Mouse (Mus musculus): ENCODE data around the gene Arhgdia.

Gene Arhgdia

DNA sequence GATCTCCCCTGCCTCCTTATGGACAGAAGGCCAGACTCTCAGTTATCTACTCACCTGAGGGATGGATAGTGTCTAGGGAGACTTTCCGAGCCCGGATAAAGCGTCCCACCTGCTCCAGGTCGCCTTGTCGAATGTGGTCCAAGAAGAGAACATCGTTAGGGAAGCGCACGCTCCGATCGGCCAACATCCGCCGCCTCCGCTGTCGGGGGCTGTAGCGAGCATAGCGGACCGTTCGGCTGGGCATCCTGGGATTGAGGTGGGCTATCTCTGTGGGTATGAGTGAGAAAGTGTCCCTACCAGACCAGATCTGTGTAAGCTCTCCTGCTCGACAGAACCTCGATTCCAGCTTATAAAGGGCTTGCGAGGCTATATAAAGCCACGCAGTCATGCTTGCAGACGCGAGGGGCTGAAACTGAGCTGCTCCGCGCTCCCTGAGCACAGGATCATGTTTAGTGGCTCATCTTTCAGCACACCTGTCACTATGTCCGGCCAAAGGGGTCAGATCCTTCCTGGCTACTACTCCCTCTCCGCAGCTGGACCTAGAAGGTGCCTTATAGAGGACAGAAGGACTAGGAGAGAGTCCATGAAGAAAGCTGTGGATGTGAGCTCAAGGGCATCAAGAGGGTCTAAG lies 30.5 kb downstream of the Arhgdia start, which contains the start of gene Ppp1r27:
TSS of gene Ppp1r27 (minus strand) at position 323 of the 631 bp plus-strand sequence.
- DNase-seq (ENCODE audit: low spot score) = no peak

- DNase-seq (ENCODE audit: low spot score) = no peak
Measured at GRCm38 (mm10) chr11:120549986-120550809, 31.2 kb downstream of the Arhgdia start.

GRCm38 (mm10) chr11:120549168-120549945 lies 32.1 kb downstream of the Arhgdia start, which contains the start of gene Mcrip1:
TSS of gene Mcrip1 (minus strand) at chr11:120549727.
- peak; percentile 91 for DNase-seq (ENCODE audit: low spot score)

- DNase-seq (ENCODE audit: low spot score) = no peak
Measured at GRCm38 (mm10) chr11:120548786-120549167, 32.6 kb downstream of the Arhgdia start.

DNA sequence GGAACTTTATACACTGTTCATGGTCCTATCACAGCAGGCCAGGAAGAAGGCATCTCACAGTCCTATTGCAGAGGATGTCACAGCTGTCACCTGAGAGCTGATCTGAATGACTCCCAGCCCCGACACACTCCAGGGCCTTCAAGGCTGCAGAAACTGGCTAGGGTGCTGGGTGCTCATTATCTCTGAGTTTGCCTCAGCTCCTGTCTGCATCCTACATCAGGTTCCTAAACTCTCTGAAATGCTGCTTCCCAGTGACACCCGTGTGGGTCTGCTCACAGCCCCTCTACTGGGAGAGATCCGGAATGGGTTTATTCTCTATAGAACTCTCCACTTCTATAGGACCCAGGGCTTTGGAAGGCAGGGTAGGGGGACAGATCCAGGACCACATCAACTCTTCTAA lies 33.2 kb downstream of the Arhgdia start:
- no peak for DNase-seq (ENCODE audit: low spot score)

- DNase-seq (ENCODE audit: low spot score) = no peak
Measured at GRCm38 (mm10) chr11:120547469-120547868, 34.0 kb downstream of the Arhgdia start.

DNA sequence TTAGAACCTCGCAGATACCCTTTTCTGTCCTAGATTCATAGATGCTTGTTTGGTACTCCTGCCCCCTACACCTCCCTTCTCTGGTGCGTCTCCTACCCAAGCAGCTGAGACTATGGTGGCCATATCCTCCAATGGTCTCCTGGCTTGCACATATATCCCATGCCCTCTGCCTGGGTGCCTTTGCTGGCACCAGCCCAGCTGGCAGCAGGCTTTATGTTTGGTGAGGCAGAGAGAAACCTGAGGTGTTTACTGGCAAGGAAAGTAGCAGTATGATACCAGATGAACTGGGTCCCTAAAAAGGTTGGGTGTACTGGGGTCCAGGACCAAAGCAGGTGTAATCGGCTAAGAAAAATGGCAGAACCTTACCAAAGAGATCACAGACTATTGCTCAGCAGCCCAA lies 35.5 kb downstream of the Arhgdia start:
- DNase-seq (ENCODE audit: low spot score) = no peak

DNA sequence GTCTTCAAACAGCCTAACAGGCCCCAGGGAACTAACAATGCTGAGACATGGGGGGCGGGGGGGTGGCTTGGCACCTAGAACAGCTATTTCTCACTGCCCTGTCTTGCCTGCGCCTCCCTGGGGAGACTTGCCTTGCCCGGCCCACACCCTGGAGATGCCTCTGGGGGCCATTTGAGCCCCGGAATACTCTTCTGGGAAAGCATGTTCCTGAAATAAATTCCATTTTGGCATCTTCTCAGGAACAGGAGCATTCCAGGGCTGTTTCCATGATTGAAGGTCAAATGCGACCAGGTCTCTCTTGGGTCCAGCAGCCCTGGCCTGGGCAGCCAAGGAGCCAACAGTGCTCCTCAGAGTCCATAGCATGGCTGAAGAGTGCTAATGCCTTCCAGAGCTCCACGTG lies 39.0 kb downstream of the Arhgdia start:
- no peak for DNase-seq (ENCODE audit: low spot score)

GRCm38 (mm10) chr11:120541907-120542306 lies 39.5 kb downstream of the Arhgdia start:
- DNase-seq (ENCODE audit: low spot score) = no peak

DNA sequence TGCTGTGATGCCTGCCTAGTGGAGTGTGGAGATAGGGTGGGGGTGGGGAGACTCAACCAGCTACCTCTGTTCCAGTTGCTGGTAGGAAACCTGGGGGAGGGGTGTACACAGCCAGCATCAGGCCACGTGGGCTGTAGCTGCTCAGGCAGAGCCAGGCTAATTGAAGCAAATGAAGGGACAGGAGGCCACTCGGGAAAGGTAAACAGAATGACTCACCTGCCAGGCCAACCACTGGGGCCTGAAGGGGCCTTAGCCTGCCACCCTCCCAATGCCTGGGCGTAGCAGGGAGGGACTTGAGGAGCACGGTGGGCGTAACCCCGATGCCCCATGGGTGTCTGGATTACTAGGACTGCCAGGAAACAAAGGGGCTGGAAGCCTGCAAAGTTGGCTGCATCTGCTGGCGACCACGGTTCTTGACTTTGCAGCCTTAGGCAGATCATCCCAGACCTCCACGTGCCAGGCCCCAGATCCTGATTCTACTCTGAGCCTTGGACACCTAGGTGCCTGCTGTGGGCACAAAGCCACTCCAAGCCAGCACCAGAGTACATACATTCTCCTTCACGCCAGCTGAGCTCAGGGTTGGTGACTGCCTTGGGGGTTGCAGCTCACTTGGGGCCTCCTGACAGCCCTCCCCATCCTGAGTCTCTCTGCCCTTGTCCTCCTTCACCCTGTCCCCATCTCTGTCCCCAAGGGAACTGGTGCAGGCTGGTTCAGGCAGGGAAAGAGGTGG lies 42.0 kb downstream of the Arhgdia start:
- no peak for DNase-seq (ENCODE audit: low spot score)

DNA sequence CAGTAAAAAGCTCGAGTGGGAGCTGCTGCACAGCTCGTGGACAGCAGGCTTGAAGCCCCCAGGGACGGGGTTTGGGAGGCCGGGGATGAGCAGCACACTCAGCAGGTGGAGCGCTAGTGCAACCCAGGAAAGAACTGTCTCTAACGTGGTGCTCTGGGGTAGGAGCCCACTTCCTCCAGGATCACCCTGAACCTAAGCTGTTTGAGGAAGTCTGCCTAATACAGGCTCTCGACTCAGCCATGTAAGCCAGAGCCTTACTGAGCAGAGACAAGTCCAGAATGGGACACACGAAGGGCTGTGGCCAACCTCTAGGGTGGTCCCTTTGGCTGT lies 42.5 kb downstream of the Arhgdia start:
- DNase-seq (ENCODE audit: low spot score) = no peak

DNA sequence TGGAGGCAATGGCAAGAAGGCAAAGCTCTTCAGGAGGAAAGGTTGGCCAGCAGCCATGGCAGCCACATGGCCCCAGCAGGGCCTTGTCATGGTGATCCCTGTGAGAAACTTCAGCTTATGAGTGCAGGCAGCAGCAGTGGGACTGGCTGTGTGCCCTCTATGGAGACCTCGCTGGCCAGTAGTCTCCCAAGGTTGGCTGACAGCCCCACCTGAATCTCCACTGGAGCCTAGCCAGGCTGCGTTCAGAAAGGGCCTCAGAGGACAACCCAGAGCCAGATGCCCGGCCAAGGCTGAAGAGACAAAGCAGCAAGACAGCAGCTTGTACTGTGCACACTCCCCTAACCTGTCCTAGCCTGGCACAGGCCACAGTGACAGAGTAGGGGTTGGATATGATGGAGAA lies 42.9 kb downstream of the Arhgdia start:
- no peak for DNase-seq (ENCODE audit: low spot score)

DNA sequence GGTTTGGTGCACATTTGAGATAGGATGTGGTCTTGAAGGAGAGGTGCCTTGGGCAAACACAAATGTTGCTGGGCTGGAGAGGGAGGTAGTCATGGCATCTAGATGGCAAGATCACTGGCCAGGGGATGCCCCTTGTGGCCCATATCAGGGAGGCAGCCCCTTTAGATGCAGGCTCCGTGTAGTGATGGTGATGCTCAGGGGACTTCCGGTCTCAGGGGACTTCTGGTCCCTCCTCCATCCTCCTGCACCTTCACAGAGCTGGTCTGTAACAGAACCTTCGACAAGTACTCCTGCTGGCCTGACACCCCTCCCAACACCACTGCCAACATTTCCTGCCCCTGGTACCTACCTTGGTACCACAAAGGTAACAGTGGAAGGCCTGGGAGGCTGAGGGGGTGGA lies 45.6 kb downstream of the Arhgdia start:
- no peak for DNase-seq (ENCODE audit: low spot score)

DNA sequence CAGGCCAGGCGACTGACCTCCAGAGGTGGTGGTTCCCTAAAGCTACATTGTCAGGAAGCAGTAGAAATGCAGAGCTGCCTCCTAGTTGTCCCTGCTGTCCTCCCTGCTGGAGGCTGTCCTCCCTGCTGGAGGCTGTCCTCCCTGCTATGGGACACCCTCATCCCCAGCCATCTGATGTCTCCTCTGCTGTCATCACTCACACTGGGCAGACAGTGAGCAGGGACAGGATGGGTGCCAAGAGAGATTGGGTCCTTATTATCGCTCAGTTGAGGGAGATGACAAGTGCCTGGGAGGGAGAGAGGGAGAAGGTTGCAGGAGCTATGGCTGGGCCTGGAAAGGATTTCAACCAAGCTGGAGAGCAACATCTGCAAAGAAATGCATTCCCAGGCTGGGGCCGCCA lies 46.3 kb downstream of the Arhgdia start:
- no peak for DNase-seq (ENCODE audit: low spot score)

- no peak for DNase-seq (ENCODE audit: low spot score)
Measured at GRCm38 (mm10) chr11:120534093-120534492, 47.3 kb downstream of the Arhgdia start.

DNA sequence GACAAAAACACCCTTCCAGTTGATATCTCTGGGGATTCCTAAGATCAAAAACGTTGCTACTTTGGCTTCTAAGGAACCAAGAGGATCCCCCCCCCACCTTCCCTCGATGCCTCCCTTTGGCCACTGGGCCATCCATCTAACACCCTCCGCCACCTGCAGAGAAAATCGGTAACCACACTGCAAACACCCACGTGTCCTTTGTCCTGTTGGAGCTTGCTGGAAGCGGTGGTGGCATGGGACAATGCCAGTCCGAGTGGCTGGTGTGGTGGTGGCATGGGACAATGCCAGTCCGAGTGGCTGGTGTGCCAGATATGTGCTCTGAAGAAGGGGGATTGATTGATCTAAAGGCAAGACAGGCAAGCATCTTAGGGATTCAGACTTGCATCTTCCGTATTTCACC lies 49.8 kb downstream of the Arhgdia start:
- no peak for DNase-seq (ENCODE audit: low spot score)

- no peak for DNase-seq (ENCODE audit: low spot score)
Measured at GRCm38 (mm10) chr11:120530085-120530964, 51.1 kb downstream of the Arhgdia start, which contains the start of gene Gcgr. TSS of gene Gcgr (plus strand) at chr11:120530699.

- no peak for DNase-seq (ENCODE audit: low spot score)
Measured at GRCm38 (mm10) chr11:120528903-120529302, 52.5 kb downstream of the Arhgdia start.

All from testis, postnatal 14 days (tissue).